Mouse (Mus musculus): Measurements from ENCODE around the gene Atg16l2. TPM values are rescaled to one million over a fixed set of nuclear protein-coding genes. Genes with fewer than 3 reads are reported as not detected.

Atg16l2 gene
- polyA plus RNA-seq, 1 experiment from 2014 or later, result 5.2 TPM

GRCm38 (mm10) chr7:101292696-101293095, 9.4 kb downstream of the Atg16l2 start:
- peaks cover 12% of the 10 kb centered on the region; the same call in 1 of the 2 replicates for H3K4me1 ChIP-seq (replicated peaks; ENCODE audit: control insufficient read depth, insufficient read depth, low read length)
- ATAC-seq, result no peak
- no peak overlapping the region for H3K4me2 ChIP-seq (replicated peaks; ENCODE audit: low read depth)
- TF ChIP-seq CTCF (IDR thresholded peaks at IDR 0.05; ENCODE audit: low read depth), result no peak
- H3K36me3 ChIP-seq (ENCODE audit: control insufficient read depth, insufficient read depth), result peaks cover 19% of the 10 kb centered on the region; the same call in 1 of the 2 replicates
- no peak overlapping the region for H3K9ac ChIP-seq (ENCODE audit: low read depth, low read length)
- no peaks in the 10 kb centered on the region for H3K27me3 ChIP-seq (replicated peaks; ENCODE audit: control insufficient read depth, insufficient read depth, low read length)
- WGBS, result 84% methylated on average over 1 of the region's 1 CpGs
- no peaks in the 10 kb centered on the region for H3K9me3 ChIP-seq (ENCODE audit: control insufficient read depth)
- no peak overlapping the region for H3K27ac ChIP-seq (ENCODE audit: low read depth, low read length)
- H3K4me3 ChIP-seq (ENCODE audit: low read depth, low read length), result no peak overlapping the region

GRCm38 (mm10) chr7:101292086-101292485, 10.0 kb downstream of the Atg16l2 start:
- Histone ChIP-seq H3K27ac (ENCODE audit: low read depth, low read length) (no peak overlapping the region), H3K9ac (ENCODE audit: low read depth, low read length) (no peak overlapping the region), H3K4me3 (ENCODE audit: low read depth, low read length) (no peak overlapping the region), H3K36me3 (ENCODE audit: control insufficient read depth, insufficient read depth) (peaks cover 23% of the 10 kb centered on the region; the same call in 1 of the 2 replicates), H3K27me3 (replicated peaks; ENCODE audit: control insufficient read depth, insufficient read depth, low read length) (no peaks in the 10 kb centered on the region), H3K4me1 (replicated peaks; ENCODE audit: control insufficient read depth, insufficient read depth, low read length) (peaks cover 10% of the 10 kb centered on the region; the same call in 1 of the 2 replicates), H3K9me3 (ENCODE audit: control insufficient read depth) (no peaks in the 10 kb centered on the region), H3K4me2 (replicated peaks; ENCODE audit: low read depth) (no peak overlapping the region)
- 68% methylated on average over 4 of the region's 4 CpGs for WGBS
- TF ChIP-seq CTCF (IDR thresholded peaks at IDR 0.05; ENCODE audit: low read depth), result no peak
- no peak for ATAC-seq

- no peaks in the 10 kb centered on the region for H3K9me3 ChIP-seq (ENCODE audit: control insufficient read depth)
- no peak overlapping the region for H3K9ac ChIP-seq (ENCODE audit: low read depth, low read length)
- 0 out of 2 replicates have a peak, but pooled peaks cover 6% of the 10 kb centered on the region for H3K4me1 ChIP-seq (replicated peaks; ENCODE audit: control insufficient read depth, insufficient read depth, low read length)
- WGBS, result 87% methylated on average over 8 of the region's 8 CpGs
- H3K36me3 ChIP-seq (ENCODE audit: control insufficient read depth, insufficient read depth), result peaks cover 23% of the 10 kb centered on the region; the same call in 1 of the 2 replicates
- H3K4me3 ChIP-seq (ENCODE audit: low read depth, low read length), result no peak overlapping the region
- no peak for ATAC-seq
- TF ChIP-seq CTCF (IDR thresholded peaks at IDR 0.05; ENCODE audit: low read depth), result no peak
- H3K27me3 ChIP-seq (replicated peaks; ENCODE audit: control insufficient read depth, insufficient read depth, low read length), result no peaks in the 10 kb centered on the region
- H3K4me2 ChIP-seq (replicated peaks; ENCODE audit: low read depth), result no peak overlapping the region
- no peak overlapping the region for H3K27ac ChIP-seq (ENCODE audit: low read depth, low read length)
Observed at GRCm38 (mm10) chr7:101291641-101292040, 10.4 kb downstream of the Atg16l2 start.

GRCm38 (mm10) chr7:101291211-101291610, 10.8 kb downstream of the Atg16l2 start:
- Histone ChIP-seq H3K27me3 (replicated peaks; ENCODE audit: control insufficient read depth, insufficient read depth, low read length) (no peaks in the 10 kb centered on the region), H3K4me1 (replicated peaks; ENCODE audit: control insufficient read depth, insufficient read depth, low read length) (0 out of 2 replicates have a peak, but pooled peaks cover 2% of the 10 kb centered on the region), H3K9ac (ENCODE audit: low read depth, low read length) (no peak overlapping the region), H3K4me3 (ENCODE audit: low read depth, low read length) (no peak overlapping the region), H3K9me3 (ENCODE audit: control insufficient read depth) (no peaks in the 10 kb centered on the region), H3K27ac (ENCODE audit: low read depth, low read length) (no peak overlapping the region), H3K4me2 (replicated peaks; ENCODE audit: low read depth) (no peak overlapping the region), H3K36me3 (ENCODE audit: control insufficient read depth, insufficient read depth) (peaks cover 23% of the 10 kb centered on the region; the same call in 1 of the 2 replicates)
- 87% methylated on average over 5 of the region's 5 CpGs for WGBS
- TF ChIP-seq CTCF (IDR thresholded peaks at IDR 0.05; ENCODE audit: low read depth), result no peak
- ATAC-seq, result no peak

- Histone ChIP-seq H3K9me3 (ENCODE audit: control insufficient read depth) (no peaks in the 10 kb centered on the region), H3K9ac (ENCODE audit: low read depth, low read length) (no peak overlapping the region), H3K36me3 (ENCODE audit: control insufficient read depth, insufficient read depth) (peaks cover 27% of the 10 kb centered on the region), H3K27ac (ENCODE audit: low read depth, low read length) (no peak overlapping the region), H3K27me3 (replicated peaks; ENCODE audit: control insufficient read depth, insufficient read depth, low read length) (no peaks in the 10 kb centered on the region), H3K4me3 (ENCODE audit: low read depth, low read length) (no peak overlapping the region), H3K4me2 (replicated peaks; ENCODE audit: low read depth) (no peak overlapping the region), H3K4me1 (replicated peaks; ENCODE audit: control insufficient read depth, insufficient read depth, low read length) (no peaks in the 10 kb centered on the region)
- TF ChIP-seq CTCF (IDR thresholded peaks at IDR 0.05; ENCODE audit: low read depth), result no peak
- ATAC-seq, result no peak
- WGBS, result 88% methylated on average over 10 of the region's 10 CpGs
Observed at GRCm38 (mm10) chr7:101290401-101290800, 11.7 kb downstream of the Atg16l2 start.

GRCm38 (mm10) chr7:101288436-101288835, 13.6 kb downstream of the Atg16l2 start:
- Histone ChIP-seq H3K9me3 (ENCODE audit: control insufficient read depth) (no peaks in the 10 kb centered on the region), H3K4me3 (ENCODE audit: low read depth, low read length) (no peak overlapping the region), H3K4me1 (replicated peaks; ENCODE audit: control insufficient read depth, insufficient read depth, low read length) (no peaks in the 10 kb centered on the region), H3K27ac (ENCODE audit: low read depth, low read length) (no peak overlapping the region), H3K36me3 (ENCODE audit: control insufficient read depth, insufficient read depth) (peaks cover 32% of the 10 kb centered on the region), H3K4me2 (replicated peaks; ENCODE audit: low read depth) (no peak overlapping the region), H3K27me3 (replicated peaks; ENCODE audit: control insufficient read depth, insufficient read depth, low read length) (no peaks in the 10 kb centered on the region), H3K9ac (ENCODE audit: low read depth, low read length) (no peak overlapping the region)
- 35% methylated on average over 4 of the region's 4 CpGs for WGBS
- ATAC-seq, result no peak
- peak; percentile 82 for TF ChIP-seq CTCF (IDR thresholded peaks at IDR 0.05; ENCODE audit: low read depth)

GRCm38 (mm10) chr7:101287820-101288219, 14.2 kb downstream of the Atg16l2 start:
- no peaks in the 10 kb centered on the region for H3K9me3 ChIP-seq (ENCODE audit: control insufficient read depth)
- H3K27ac ChIP-seq (ENCODE audit: low read depth, low read length), result no peak overlapping the region
- no peak for ATAC-seq
- no peaks in the 10 kb centered on the region for H3K27me3 ChIP-seq (replicated peaks; ENCODE audit: control insufficient read depth, insufficient read depth, low read length)
- 85% methylated on average over 2 of the region's 2 CpGs for WGBS
- peaks cover 39% of the 10 kb centered on the region for H3K36me3 ChIP-seq (ENCODE audit: control insufficient read depth, insufficient read depth)
- H3K4me1 ChIP-seq (replicated peaks; ENCODE audit: control insufficient read depth, insufficient read depth, low read length), result no peaks in the 10 kb centered on the region
- no peak for TF ChIP-seq CTCF (IDR thresholded peaks at IDR 0.05; ENCODE audit: low read depth)
- no peak overlapping the region for H3K4me3 ChIP-seq (ENCODE audit: low read depth, low read length)
- H3K4me2 ChIP-seq (replicated peaks; ENCODE audit: low read depth), result no peak overlapping the region
- no peak overlapping the region for H3K9ac ChIP-seq (ENCODE audit: low read depth, low read length)
